Mouse (Mus musculus): ENCODE measurements at regions not wholly inside any gene's neighbourhood (a gene's known extent, or its start where the extent isn't known, plus 50 kb on each side); places are given as distances from the start of the nearest gene placed in this dataset.

GRCm38 (mm10) chr10:19167641-19168271 lies 152.3 kb upstream of the Tnfaip3 start:
- TF ChIP-seq CTCF (IDR thresholded peaks at IDR 0.05; ENCODE audit: insufficient read depth, low read depth, low read length) (no peak), POLR2A (IDR thresholded peaks at IDR 0.05; ENCODE audit: insufficient read depth, low read depth, low read length) (no peak)

All from olfactory bulb, adult 2 months (tissue).